Mouse (Mus musculus) granulocyte monocyte progenitor cell, adult 5-6 weeks (primary cell): ENCODE measurements around the gene Il23r. TPM values are rescaled to one million over a fixed set of nuclear protein-coding genes. Genes with fewer than 3 reads are reported as not detected.
A peak's percentile ranks its signal among the peaks of the same experiment; 100 is the strongest.

Experiments
- ATAC-seq: replicated peaks from 2 replicates; pipeline ENCODE4 v1.8.0; 2016; ENCODE audit warnings: mild to moderate bottlenecking, moderate TSS enrichment, inconsistent platforms; ENCODE audit not compliant: poor library complexity, severe bottlenecking
- total RNA-seq, 2 experiments: library from RNA; stranded (forward) in 1 of 2; stranded (reverse) in 1 of 2; fragments of 200-712, 200-1000 nt in 1 of 2; fragments of >200 nt in 1 of 2; fragmentation: Nextera tagmentation in 1 of 2; gene quantifications; 2 replicates each; pipeline ENCODE4 v1.2.3; 2014 to 2017

The Il23r gene
- total RNA-seq, 2 experiments from 2014 or later, result not detected

DNA sequence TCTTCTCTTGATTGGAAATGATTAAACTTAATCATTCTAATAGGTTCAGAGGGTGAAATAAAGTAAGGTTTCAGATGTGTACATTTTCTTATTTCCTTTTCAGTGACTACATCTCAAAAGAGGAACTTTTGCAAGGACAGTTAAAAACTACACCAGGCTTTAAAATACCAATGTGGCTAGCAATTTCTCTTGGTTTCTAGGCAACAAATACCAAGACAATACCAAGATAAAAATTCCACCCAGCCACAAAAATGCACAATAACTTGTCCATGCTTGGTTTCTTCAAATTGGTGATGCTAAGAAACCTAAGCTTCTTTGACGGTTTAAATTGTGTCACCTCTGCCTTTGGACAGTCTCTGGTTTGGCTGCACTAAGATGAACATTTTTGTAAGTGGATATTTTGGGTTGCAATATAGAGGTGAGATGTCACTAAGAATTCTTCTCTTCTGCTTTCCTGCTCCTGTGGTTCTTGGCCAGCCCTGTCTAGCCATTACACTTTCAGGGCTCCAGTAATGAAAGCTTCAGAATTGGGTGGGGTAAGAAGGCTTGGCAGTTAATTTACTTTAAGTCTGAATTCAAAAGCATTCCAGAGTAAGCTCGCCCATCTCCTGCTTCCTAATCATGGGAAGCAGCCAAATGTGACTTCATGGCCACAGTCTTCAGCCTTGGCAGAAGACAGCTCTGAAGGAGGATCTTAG is 56.8 kb downstream of the Il23r start:
- ATAC-seq, result peak; percentile 46

DNA sequence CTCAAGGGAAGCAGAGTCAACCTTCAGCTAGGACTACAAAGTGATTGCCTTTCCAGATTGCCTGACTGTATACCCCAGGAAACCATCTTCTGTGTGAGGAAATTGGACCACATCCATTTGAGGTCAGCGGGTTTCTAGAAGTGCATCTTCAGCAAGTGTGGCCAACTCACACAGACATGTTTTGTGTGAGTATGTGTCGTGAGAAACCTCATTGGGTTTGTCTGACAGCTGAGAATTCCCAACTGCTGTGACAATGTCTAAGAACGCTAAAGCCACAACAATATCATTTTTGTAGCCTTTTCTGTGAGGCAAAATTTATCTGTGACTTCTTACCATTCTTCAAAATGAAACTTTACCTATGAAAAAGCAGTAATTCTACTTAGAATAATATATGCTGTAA is 59.8 kb downstream of the Il23r start:
- ATAC-seq, result no peak

DNA sequence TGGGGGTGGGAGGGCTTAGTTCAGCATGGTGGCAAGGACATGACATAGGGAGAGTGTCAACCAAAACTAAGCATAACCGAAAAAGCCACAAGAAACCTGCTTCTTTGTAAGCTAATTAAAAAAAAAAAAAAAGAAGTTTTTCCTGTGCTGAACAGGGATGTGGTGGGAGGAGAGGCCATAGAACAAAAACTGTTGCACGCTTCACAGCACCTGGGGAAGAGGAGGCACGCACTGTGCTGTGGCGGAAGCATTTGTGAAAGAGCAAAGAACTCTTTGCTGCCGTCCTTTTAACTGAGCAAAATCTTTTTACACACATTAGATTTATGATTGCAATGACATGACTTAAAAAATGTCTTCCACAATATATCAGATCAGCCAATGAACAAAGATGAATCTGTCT is 69.9 kb downstream of the Il23r start:
- no peak for ATAC-seq

DNA sequence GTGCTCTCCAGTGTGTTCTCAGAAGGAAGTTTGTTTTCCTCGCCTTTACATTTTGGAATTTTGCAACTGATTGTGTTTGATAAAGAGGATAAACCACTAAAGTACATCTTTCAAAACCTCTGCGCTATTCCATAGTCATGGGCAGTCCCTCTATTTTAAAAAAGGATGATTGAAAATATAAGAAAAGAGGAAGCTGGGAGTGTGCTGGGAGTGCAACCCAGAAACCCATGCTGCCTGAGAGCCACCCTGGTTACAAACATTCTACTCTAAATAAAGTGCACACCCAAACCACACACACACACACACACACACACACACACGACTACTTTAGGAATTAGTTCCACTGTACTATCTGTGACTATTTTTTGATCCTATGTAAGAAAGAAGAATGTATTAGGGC is 75.1 kb downstream of the Il23r start:
- peak; percentile 59 for ATAC-seq

DNA sequence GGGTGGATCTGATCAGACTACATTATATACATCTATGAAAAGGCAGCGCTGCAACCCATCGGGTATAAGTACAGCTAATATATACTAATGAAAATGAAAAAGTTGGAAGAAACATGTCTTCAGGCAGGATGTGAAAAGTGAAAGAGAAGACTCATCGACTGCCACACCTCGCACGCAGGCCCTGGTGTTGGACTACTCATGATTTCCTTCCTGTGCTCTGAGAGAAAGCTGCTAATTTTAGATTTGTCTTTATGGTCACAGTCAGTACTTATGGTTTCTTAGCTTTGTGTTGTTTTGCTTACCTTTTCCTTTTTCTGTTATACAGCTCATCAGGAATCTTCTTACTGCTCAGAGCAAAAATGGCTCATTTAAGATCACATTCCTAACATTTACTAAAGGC is 76.4 kb downstream of the Il23r start:
- ATAC-seq, result no peak

DNA sequence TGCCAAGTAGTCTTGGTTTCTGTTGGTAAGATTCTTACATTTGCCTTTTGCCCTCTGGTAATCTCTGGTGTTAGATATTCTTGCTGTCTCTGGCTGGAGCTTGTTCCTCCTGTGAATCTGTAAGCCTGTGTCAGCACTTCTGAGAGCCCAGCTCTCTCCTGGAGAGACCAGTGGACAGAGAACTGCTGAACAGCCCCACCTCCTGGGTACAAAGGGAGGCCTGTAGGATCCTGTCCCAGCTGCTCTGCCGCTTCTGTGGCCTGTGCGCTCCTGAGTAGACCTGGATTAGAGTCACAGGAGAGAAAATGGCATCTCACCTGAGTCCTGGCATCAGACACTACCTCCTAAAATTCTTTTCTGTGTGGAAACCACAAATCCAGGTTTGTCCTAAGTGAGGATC is 78.3 kb downstream of the Il23r start:
- no peak for ATAC-seq

DNA sequence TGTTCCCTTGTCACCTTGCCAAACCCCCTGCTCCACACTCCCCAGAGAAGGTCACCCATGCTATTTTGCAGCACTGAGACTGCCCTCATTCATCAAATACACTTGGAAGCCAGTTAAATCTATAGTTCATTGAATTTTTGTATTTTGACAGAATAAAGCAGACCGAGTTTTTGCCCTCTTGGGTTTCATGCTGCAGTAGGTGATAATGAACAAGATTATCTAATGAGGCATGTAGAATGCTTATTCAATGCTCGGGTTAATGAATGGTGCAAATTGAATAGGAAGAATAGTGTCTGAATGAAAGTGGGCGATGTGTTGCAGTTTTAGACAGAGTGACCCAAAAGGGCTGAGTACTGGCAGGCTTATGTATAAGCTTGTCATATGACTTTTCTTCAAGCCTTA is 86.4 kb downstream of the Il23r start:
- no peak for ATAC-seq

DNA sequence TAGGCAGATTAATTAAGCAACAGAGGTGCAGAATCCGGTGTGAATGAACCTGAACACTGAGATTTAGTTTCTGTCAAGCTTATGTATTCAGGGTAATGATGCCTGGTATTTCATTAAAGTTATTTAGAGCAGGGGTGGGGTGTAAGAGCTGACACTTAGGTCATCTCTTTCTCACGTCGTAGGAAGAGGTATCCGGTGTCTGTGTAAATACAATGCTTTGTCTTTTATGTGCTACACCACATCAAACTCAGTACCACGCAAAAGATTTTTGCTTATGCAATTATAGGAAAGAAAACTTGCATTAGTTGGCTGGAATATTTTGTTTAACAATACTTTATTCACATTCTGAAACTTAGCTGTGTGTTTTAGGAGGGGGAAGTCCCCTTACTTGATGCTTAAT is 92.1 kb downstream of the Il23r start:
- no peak for ATAC-seq

DNA sequence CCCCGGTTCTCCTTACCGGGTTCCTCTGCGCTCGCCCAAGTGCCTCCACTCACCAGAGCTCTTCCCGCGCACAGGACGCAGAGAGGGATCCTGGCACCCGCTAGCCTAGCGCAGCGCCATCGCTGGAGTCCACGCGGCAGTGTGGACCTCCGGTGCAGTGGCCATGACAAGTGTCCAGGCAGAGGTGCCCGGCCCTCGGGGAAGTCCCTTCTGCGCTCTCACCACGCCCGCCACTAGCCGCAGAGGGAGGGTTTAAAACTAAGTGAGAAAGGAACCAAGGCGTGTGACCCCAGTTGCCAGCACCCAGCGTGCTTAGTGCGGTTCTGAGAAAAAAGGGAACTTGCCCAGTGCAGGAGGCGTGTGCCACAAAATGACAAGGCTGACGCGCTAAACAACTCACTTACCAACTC is 115.7 kb downstream of the Il23r start, which contains the start of gene Il12rb2:
Il12rb2 (minus strand) TSS at position 207 of the 410 bp plus-strand sequence.
- peak; percentile 91 for ATAC-seq

Other genes starting within 250 kb of the Il23r start
- gene Il12rb2, start 115.7 kb downstream of the Il23r start, total RNA-seq (2014; fragmentation: Nextera tagmentation), result 5.3 and 8.6 TPM in 2 replicates
- gene Il12rb2, start 115.7 kb downstream of the Il23r start, total RNA-seq (2017), result 2.9 and 3.4 TPM in 2 replicates
- gene Tacstd2, start 43.9 kb upstream of the Il23r start, total RNA-seq (2014; fragmentation: Nextera tagmentation), result 14.4 and 15.5 TPM in 2 replicates
- 11.3 and 11.7 TPM in 2 replicates for gene Tacstd2, start 43.9 kb upstream of the Il23r start, total RNA-seq (2017)